In genomic region chr8:124897386-124898250, GRCm38 (mm10) we compare ENCODE assay signal across 8 mouse cellular contexts. TPM values are rescaled to one million over a fixed set of nuclear protein-coding genes. Genes with fewer than 3 reads are reported as not detected.
DNase-seq lines count a peak whose midpoint lies in the region; ATAC-seq and TF ChIP-seq lines count a peak whose summit lies in the region.

Exoc8 (minus strand) TSS chr8:124897705.
Sprtn (plus strand) TSS chr8:124897886.

- TF ChIP-seq POLR2A in bone marrow, adult 2 months (IDR thresholded peaks at IDR 0.05; ENCODE audit: borderline replicate concordance, control insufficient read depth, low read depth, low read length) = peak; percentile 96
- TF ChIP-seq POLR2A in limb, embryonic 14.5 days (IDR thresholded peaks at IDR 0.05; ENCODE audit: borderline replicate concordance, extremely low read depth, insufficient read depth, insufficient read length) = no peak

- peaks cover 47% of the 10 kb centered on the region for H3K36me3 ChIP-seq in embryonic facial prominence, embryonic 15.5 days
- peaks cover 47% of the 10 kb centered on the region for H3K36me3 ChIP-seq in limb, embryonic 14.5 days (ENCODE audit: control insufficient read depth, insufficient read depth, low read length)
- H3K36me3 ChIP-seq in midbrain, postnatal 0 days (ENCODE audit: insufficient read depth, low read length) = peaks cover 29% of the 10 kb centered on the region

- H3K4me3 ChIP-seq in bone marrow, adult 2 months (replicated peaks; ENCODE audit: control insufficient read depth, low read depth, low read length) = peak within 1 kb of the TSS; percentile 96
- H3K4me3 ChIP-seq in embryonic facial prominence, embryonic 15.5 days (replicated peaks) = peak within 1 kb of the TSS; percentile 96
- peak within 1 kb of the TSS; percentile 89 for H3K4me3 ChIP-seq in limb, embryonic 14.5 days (replicated peaks; ENCODE audit: low read length)
- H3K4me3 ChIP-seq in midbrain, postnatal 0 days (ENCODE audit: low read depth, low read length) = peak within 1 kb of the TSS; percentile 76

- peak; percentile 92 for ATAC-seq in embryonic facial prominence, embryonic 15.5 days (ENCODE audit: insufficient number of reproducible peaks, low FRiP score, low TSS enrichment, low read depth)
- ATAC-seq in limb, embryonic 14.5 days (ENCODE audit: low FRiP score, low read depth) = peak; percentile 90
- peak; percentile 88 for ATAC-seq in midbrain, postnatal 0 days (ENCODE audit: low FRiP score)

- no peak for TF ChIP-seq CTCF in bone marrow, adult 2 months (IDR thresholded peaks at IDR 0.05; ENCODE audit: control insufficient read depth, insufficient read depth, low read length)
- TF ChIP-seq CTCF in midbrain, postnatal 0 days (IDR thresholded peaks at IDR 0.05) = no peak

- H3K9ac ChIP-seq in embryonic facial prominence, embryonic 15.5 days = peak within 1 kb of the TSS; percentile 90
- peak within 1 kb of the TSS; percentile 77 for H3K9ac ChIP-seq in limb, embryonic 14.5 days (ENCODE audit: low read depth, low read length, severe bottlenecking)
- peak within 1 kb of the TSS; percentile 87 for H3K9ac ChIP-seq in midbrain, postnatal 0 days (replicated peaks; ENCODE audit: low read length, poor library complexity, severe bottlenecking)

- H3K27ac ChIP-seq in bone marrow, adult 2 months (ENCODE audit: control insufficient read depth, insufficient read depth, low read depth, low read length, poor library complexity) = peak within 1 kb of the TSS; percentile 96
- peak within 1 kb of the TSS; percentile 84 for H3K27ac ChIP-seq in embryonic facial prominence, embryonic 15.5 days (replicated peaks)
- peak within 1 kb of the TSS; percentile 68 for H3K27ac ChIP-seq in limb, embryonic 14.5 days (replicated peaks; ENCODE audit: low read depth, low read length)
- H3K27ac ChIP-seq in midbrain, postnatal 0 days (ENCODE audit: low read depth, low read length) = peak within 1 kb of the TSS; percentile 91

- H3K9me3 ChIP-seq in embryonic facial prominence, embryonic 15.5 days (replicated peaks) = no peaks in the 10 kb centered on the region
- H3K9me3 ChIP-seq in limb, embryonic 14.5 days (ENCODE audit: control insufficient read depth, low read length) = no peaks in the 10 kb centered on the region
- H3K9me3 ChIP-seq in midbrain, postnatal 0 days (ENCODE audit: low read length) = no peaks in the 10 kb centered on the region

- DNase-seq in 416B (ENCODE audit: low read depth) = peak; percentile 92
- DNase-seq in heart, adult 8-10 months (ENCODE audit: low spot score) = peak; percentile 96
- peak; percentile 97 for DNase-seq in kidney, adult 9 months
- peak; percentile 93 for DNase-seq in limb, embryonic 14.5 days (ENCODE audit: low spot score)
- DNase-seq in midbrain, postnatal 0 days (ENCODE audit: low spot score) = peak; percentile 97
- peak; percentile 97 to 98 for DNase-seq in spleen, postnatal 14 days (ENCODE audit: low spot score in 2 of 2)

- WGBS in bone marrow, adult 2 months = under 1% methylated on average over 114 of the region's 114 CpGs
- WGBS in embryonic facial prominence, embryonic 15.5 days = under 1% methylated on average over 114 of the region's 114 CpGs
- under 1% methylated on average over 84 of the region's 114 CpGs for WGBS in limb, embryonic 14.5 days
- WGBS in midbrain, postnatal 0 days = under 1% methylated on average over 107 of the region's 114 CpGs

- H3K4me2 ChIP-seq in embryonic facial prominence, embryonic 15.5 days (replicated peaks) = peak within 1 kb of the TSS; percentile 93
- peak within 1 kb of the TSS; percentile 89 for H3K4me2 ChIP-seq in limb, embryonic 14.5 days (replicated peaks; ENCODE audit: low read depth, low read length, severe bottlenecking)
- peak within 1 kb of the TSS; percentile 91 for H3K4me2 ChIP-seq in midbrain, postnatal 0 days (ENCODE audit: low read depth, low read length, poor library complexity, severe bottlenecking)

- no peaks in the 10 kb centered on the region for H3K27me3 ChIP-seq in embryonic facial prominence, embryonic 15.5 days
- H3K27me3 ChIP-seq in limb, embryonic 14.5 days (ENCODE audit: control insufficient read depth, insufficient read depth, low read length) = no peaks in the 10 kb centered on the region
- H3K27me3 ChIP-seq in midbrain, postnatal 0 days (ENCODE audit: insufficient read depth, low read length) = no peaks in the 10 kb centered on the region

- peaks cover 11% of the 10 kb centered on the region for H3K4me1 ChIP-seq in bone marrow, adult 2 months (ENCODE audit: control insufficient read depth, insufficient read depth, low read length)
- H3K4me1 ChIP-seq in embryonic facial prominence, embryonic 15.5 days = peaks cover 32% of the 10 kb centered on the region
- H3K4me1 ChIP-seq in limb, embryonic 14.5 days (ENCODE audit: control insufficient read depth, insufficient read depth, low read length) = peaks cover 16% of the 10 kb centered on the region
- peaks cover 11% of the 10 kb centered on the region for H3K4me1 ChIP-seq in midbrain, postnatal 0 days (ENCODE audit: insufficient read depth, low read length)

RNA-seq across cellular contexts. Expression of gene Exoc8, which starts in this region (rescaled TPM):
- polyA plus RNA-seq in bone marrow, adult 2 months (2011; ENCODE audit: insufficient read depth, insufficient read length, low replicate concordance, missing spikeins) = 6.0 and 13.3 TPM in 2 replicates
- 8.9 and 9.5 TPM in 2 replicates for polyA plus RNA-seq in embryonic facial prominence, embryonic 15.5 days (2015; fragmentation: Nextera tagmentation; extraction: Ambion mirVana)
- 10 to 100 TPM; 18.5 to 22.5 (median 19.7) TPM for total RNA-seq in heart, adult 8-10 months (2022)
- polyA plus RNA-seq in limb, embryonic 14.5 days (2012; rRNA removed) = 6.4 TPM in 2 replicates
- polyA plus RNA-seq in limb, embryonic 14.5 days (2014; fragmentation: Nextera tagmentation; extraction: Ambion mirVana) = 5.7 and 6.8 TPM in 2 replicates
- total RNA-seq in midbrain, postnatal 0 days (2014; rRNA removed) = 33.6 and 34.4 TPM in 2 replicates
- polyA plus RNA-seq in midbrain, postnatal 0 days (2015; fragmentation: Nextera tagmentation; extraction: Ambion mirVana) = 10.5 and 10.7 TPM in 2 replicates

RNA-seq across cellular contexts. Expression of gene Sprtn, which starts in this region (rescaled TPM):
- polyA plus RNA-seq in bone marrow, adult 2 months (2011; ENCODE audit: insufficient read depth, insufficient read length, low replicate concordance, missing spikeins) = 11.8 and 13.8 TPM in 2 replicates
- 12.4 and 12.6 TPM in 2 replicates for polyA plus RNA-seq in embryonic facial prominence, embryonic 15.5 days (2015; fragmentation: Nextera tagmentation; extraction: Ambion mirVana)
- total RNA-seq in heart, adult 8-10 months (2022) = 10 to 100 TPM; 11.0 to 13.7 (median 12.3) TPM
- 16.0 and 16.5 TPM in 2 replicates for polyA plus RNA-seq in limb, embryonic 14.5 days (2012; rRNA removed)
- polyA plus RNA-seq in limb, embryonic 14.5 days (2014; fragmentation: Nextera tagmentation; extraction: Ambion mirVana) = 9.9 and 11.3 TPM in 2 replicates
- total RNA-seq in midbrain, postnatal 0 days (2014; rRNA removed) = 13.9 and 17.1 TPM in 2 replicates
- 6.0 and 6.1 TPM in 2 replicates for polyA plus RNA-seq in midbrain, postnatal 0 days (2015; fragmentation: Nextera tagmentation; extraction: Ambion mirVana)

Comparison
In these comparisons a context has a peak if more than half of its experiments do, and no peak if none do; other contexts are left out.
1. Peak in every context shown above with its lines: DNase-seq, ATAC-seq, H3K4me3 ChIP-seq and H3K27ac ChIP-seq.